Mouse (Mus musculus) spleen, adult 2 months (tissue): ENCODE data around the gene H2al1e. TPM values are rescaled to one million over a fixed set of nuclear protein-coding genes. Genes with fewer than 3 reads are reported as not detected.
"Not testable (repeated sequence)": the region's sequence is repeated elsewhere in the genome, so short reads cannot be mapped to it uniquely, and the experiment has no call there.

Source experiments
- DNase-seq, 2 experiments: peaks; one replicate each; pipeline versions ENCODE4 v3.0.0 to v3.0.0-alpha.2; 2012 to 2021; ENCODE audit warnings: low spot score in 2 of 2, low read depth in 1 of 2
- H3K27ac ChIP-seq: fragments of 200-500 bp; 2 replicates; pipeline ENCODE4 v1.5.1; 2012; ENCODE audit warnings: low read length, inconsistent platforms; ENCODE audit not compliant: insufficient read depth
- H3K27me3 ChIP-seq: fragments of 200-500 bp; 2 replicates; pipeline ENCODE4 v1.6.1; 2012; ENCODE audit warnings: mild to moderate bottlenecking, moderate library complexity, low read length, inconsistent platforms; ENCODE audit not compliant: control insufficient read depth, insufficient read depth
- H3K36me3 ChIP-seq: fragments of 200-500 bp; 2 replicates; pipeline ENCODE4 v1.6.1; 2012; ENCODE audit warnings: mild to moderate bottlenecking, low read length, inconsistent platforms; ENCODE audit not compliant: control insufficient read depth, insufficient read depth
- H3K4me1 ChIP-seq: fragments of 200-500 bp; 2 replicates; pipeline ENCODE4 v1.6.1; 2011; ENCODE audit warnings: inconsistent platforms; ENCODE audit not compliant: control insufficient read depth, insufficient read depth, insufficient read length
- H3K4me3 ChIP-seq: fragments of 200-500 bp; 2 replicates; pipeline ENCODE4 v1.5.1; 2011; ENCODE audit warnings: mild to moderate bottlenecking, inconsistent platforms; ENCODE audit not compliant: insufficient read depth, insufficient read length; ENCODE audit errors: extremely low read depth
- CTCF ChIP-seq: fragments of 200-500 bp; IDR thresholded peaks from 2 replicates; pipeline ENCODE4 v1.5.1; 2011; ENCODE audit warnings: mild to moderate bottlenecking, inconsistent platforms; ENCODE audit not compliant: insufficient read depth, insufficient read length, insufficient replicate concordance; ENCODE audit errors: extremely low read depth
- POLR2A ChIP-seq: fragments of 200-500 bp; IDR thresholded peaks from 2 replicates; pipeline ENCODE4 v1.6.1; 2011; ENCODE audit warnings: low read depth, low read length, inconsistent platforms
- WGBS: fragments of 180-500 bp; shearing (Covaris S2); methylation state at CpG from one replicate; pipeline ENCODE4 v1.1.7; 2018; 5-methylcytosine and 5-hydroxymethylcytosine counted together
- polyA plus RNA-seq: library from polyadenylated mRNA; depleted of rRNA; stranded (reverse); fragments of >200 nt; gene quantifications from 2 replicates; pipeline ENCODE4 v1.2.3, GENCODE M21; 2012; rRNA removed

Gene H2al1e
- not detected in 2 replicates for polyA plus RNA-seq

DNA sequence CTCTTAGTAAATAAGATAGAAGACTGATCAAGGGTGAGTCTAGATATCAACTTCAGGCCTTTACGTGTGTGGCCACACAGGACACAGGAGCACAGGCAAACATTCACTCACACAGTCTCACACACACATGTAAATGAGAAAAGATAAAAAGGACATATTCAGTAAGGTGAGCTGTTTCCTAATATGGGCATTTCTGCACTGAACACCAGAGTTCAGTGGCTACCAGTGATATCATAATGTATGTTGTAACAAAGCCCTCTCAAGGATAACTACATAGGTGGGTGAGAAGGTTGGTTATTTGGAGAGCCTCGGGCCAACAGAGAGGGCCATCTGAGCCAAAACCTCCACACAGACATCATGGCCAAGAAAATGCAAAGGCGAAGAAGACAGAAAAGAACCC is at the start of gene H2al1e:
TSS of gene H2al1e (plus strand) at position 301 of the 400 bp plus-strand sequence.
- WGBS, result no CpG with 5 or more reads among the region's 3 CpGs
- not testable (repeated sequence) for H3K27me3 ChIP-seq, H3K27ac ChIP-seq, H3K4me3 ChIP-seq, DNase-seq, H3K36me3 ChIP-seq, H3K4me1 ChIP-seq

DNA sequence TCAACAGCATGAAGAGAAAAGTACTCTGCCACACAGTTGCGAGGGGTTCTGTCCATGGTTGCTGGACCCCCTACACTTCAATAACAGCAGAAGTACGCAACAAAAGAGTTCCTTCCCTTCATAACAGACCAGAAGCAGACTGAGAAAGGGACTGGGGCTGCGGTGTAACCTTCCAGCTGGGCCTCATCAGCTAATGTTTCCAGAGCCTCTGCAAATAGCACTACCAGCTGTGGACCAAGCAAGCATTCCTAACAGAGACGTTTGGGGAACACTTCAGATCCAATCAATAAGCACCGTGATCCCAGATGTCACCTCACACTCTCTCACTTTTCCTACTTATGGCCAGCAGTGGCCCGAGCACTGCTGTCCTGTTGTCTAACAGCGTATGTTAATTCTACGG is 46.8 kb upstream of the H2al1e start:
- Histone ChIP-seq H3K27ac (no peak overlapping the region), H3K27me3 (no peaks in the 10 kb centered on the region), H3K4me3 (no peak overlapping the region), H3K4me1 (no peaks in the 10 kb centered on the region), H3K36me3 (no peaks in the 10 kb centered on the region)
- 85% methylated on average over 8 of the region's 8 CpGs for WGBS
- no peak for DNase-seq
- TF ChIP-seq POLR2A (no peak), CTCF (no peak)

DNA sequence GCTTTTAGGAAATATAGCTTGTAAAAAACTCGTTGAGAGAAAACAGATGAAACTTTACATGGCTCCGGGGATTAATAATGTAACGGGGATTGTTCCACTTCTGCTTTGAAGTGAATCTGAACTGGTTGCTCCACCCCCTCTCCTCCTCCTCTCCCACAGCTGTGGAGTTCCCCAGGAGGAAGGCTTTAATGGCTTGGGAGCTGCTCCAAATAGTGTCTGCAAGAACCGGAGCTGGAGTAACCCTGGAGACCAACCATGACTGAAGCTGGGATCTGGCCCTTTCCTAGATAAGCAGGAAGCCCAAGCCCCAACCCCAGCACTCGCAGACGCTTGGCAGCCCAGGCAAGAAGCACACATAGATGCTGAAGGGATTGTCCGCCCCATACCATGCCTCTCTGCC is 43.9 kb upstream of the H2al1e start:
- no peak for DNase-seq
- 75% methylated on average over 7 of the region's 7 CpGs for WGBS
- no peaks in the 10 kb centered on the region for H3K36me3 ChIP-seq
- no peaks in the 10 kb centered on the region for H3K27me3 ChIP-seq
- no peak overlapping the region for H3K27ac ChIP-seq
- TF ChIP-seq CTCF (no peak), POLR2A (no peak)
- no peak overlapping the region for H3K4me3 ChIP-seq
- no peaks in the 10 kb centered on the region for H3K4me1 ChIP-seq

DNA sequence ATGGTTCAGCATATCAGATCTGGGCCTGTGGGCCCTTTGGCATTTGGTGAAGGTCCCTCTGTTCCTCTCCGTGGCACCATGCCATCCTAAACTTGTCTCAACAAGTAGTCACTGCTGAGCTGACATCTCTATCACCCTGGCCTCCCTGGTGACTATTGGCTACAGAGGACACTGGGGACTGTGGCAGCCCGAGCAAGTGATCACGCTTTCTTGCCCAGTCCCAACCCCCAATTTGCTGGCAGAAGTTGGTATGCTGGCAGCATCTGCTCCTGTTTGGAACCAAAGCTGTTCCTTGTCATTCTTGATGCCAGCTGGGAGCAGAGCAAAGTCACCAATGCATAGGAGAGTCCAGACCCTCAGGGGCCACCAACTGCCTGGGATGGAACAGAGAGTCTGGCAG is 42.7 kb upstream of the H2al1e start:
- no peaks in the 10 kb centered on the region for H3K27me3 ChIP-seq
- DNase-seq, result no peak
- H3K4me1 ChIP-seq, result no peaks in the 10 kb centered on the region
- H3K36me3 ChIP-seq, result no peaks in the 10 kb centered on the region
- H3K4me3 ChIP-seq, result no peak overlapping the region
- TF ChIP-seq POLR2A (no peak), CTCF (no peak)
- WGBS, result 84% methylated on average over 3 of the region's 3 CpGs
- no peak overlapping the region for H3K27ac ChIP-seq

DNA sequence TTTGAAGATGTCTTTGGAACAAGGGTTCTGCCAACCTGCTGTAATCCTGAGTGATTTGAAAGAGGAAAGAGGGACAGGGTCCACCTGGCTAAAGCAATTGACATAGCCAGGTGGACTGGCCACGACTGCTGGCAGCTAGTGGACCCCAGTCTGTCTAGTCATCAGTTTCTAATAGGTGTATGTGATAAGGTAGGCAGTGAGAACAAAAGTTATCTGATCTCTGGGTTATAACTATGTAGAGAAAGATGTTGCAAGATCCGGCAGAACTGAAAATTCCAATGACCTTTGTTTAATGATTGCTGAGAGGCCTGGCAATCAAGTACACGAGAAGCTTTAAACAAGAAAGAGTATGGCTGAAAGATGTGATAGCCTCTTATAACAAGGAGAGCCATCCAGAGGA is 38.5 kb upstream of the H2al1e start:
- 80% methylated on average over 3 of the region's 3 CpGs for WGBS
- TF ChIP-seq CTCF, result no peak
- DNase-seq, result no peak

DNA sequence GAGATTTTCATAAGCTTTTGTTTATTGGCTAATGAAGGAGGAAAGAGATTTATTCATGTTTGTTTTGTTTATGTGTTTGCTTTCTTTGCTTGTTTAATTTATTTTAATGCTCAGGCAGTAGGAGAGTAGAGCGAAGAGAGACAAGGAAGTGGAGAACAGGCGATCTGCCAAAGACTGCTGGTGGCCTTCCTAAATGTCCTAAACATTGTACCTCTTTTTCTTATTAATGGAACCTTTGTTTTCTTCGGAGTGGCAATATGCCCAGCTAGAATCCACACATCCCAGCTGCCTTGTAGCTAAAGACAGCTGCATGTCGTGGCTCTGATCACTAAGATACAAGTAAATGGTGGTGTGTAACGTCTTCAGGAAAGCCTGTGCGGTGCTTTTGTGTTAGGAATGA is 34.7 kb upstream of the H2al1e start:
- Histone ChIP-seq H3K27me3 (no peaks in the 10 kb centered on the region), H3K27ac (no peak overlapping the region), H3K4me3 (no peak overlapping the region), H3K36me3 (no peaks in the 10 kb centered on the region), H3K4me1 (no peaks in the 10 kb centered on the region)
- TF ChIP-seq CTCF (no peak), POLR2A (no peak)
- WGBS, result 77% methylated on average over 6 of the region's 6 CpGs
- DNase-seq, result no peak

More for the DNA sequence above, 38.5 kb upstream of the H2al1e start:
- H3K27me3 ChIP-seq, result no peaks in the 10 kb centered on the region
- H3K27ac ChIP-seq, result no peak overlapping the region
- no peaks in the 10 kb centered on the region for H3K36me3 ChIP-seq
- H3K4me3 ChIP-seq, result no peak overlapping the region
- no peaks in the 10 kb centered on the region for H3K4me1 ChIP-seq

DNA sequence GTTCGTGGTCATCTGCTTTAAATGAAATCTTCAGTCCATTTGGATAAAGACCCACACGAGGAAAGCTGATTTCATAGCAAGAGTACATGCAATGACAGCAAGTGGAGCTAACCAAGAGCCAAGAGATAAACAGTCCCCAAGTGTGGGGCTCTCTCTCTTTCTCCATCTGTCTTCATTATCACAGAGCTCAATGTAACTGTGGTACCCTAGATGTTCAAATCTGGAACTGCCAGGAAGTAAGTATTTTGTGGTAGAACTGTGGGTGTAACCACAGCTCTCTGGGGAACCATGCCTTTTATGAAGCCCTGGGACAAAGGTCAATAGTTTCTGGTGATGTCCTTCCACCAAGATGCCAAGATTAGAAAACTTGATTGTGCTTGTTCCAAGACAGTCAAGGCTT is 31.0 kb upstream of the H2al1e start:
- no peak overlapping the region for H3K27ac ChIP-seq
- WGBS, result 63% methylated on average over 2 of the region's 2 CpGs
- TF ChIP-seq CTCF (no peak), POLR2A (no peak)

More for the DNA sequence above, 31.0 kb upstream of the H2al1e start:
- H3K36me3 ChIP-seq, result no peaks in the 10 kb centered on the region
- H3K27me3 ChIP-seq, result no peaks in the 10 kb centered on the region
- no peaks in the 10 kb centered on the region for H3K4me1 ChIP-seq
- DNase-seq, result no peak
- H3K4me3 ChIP-seq, result no peak overlapping the region
